Mouse (Mus musculus): ENCODE measurements around the gene Bcas3. TPM values are rescaled to one million over a fixed set of nuclear protein-coding genes. Genes with fewer than 3 reads are reported as not detected.

Gene Bcas3
- polyA plus RNA-seq, 1 experiment from 2014 or later: 27.7 TPM

DNA sequence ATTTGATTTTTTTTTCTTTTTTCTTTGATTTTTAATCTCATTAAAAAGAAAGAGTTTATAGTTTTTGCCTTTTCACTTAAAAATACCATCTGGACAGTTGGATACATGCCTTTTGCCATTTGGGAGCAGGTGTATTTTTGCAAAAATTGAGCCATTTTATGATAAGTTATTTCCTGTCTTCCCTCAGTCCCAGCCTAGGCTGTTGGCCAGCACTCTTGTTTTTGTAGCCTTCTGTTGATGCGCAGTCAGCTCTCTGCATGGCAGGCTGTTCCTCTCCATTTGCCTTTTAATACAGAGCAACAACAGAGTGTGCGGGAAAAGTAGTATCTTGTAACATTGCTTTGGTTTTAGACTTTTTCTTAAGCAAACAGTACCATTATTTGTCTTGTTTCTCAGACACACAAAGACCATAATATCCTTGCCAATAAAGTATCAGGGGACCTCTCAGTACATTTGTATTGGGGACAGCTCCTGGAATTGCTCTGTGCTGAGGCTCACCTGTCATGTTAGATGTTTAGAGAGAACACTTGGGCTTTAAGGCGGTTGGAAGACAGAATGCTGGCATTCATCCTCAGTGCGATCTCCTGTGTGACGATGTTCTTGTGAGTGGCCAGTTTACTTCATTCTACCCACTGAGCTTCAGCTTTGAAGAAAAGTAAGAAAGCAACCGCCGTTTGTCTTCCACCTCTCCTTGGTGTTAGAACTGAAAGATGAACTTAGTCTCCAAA lies 23.6 kb upstream of the Bcas3 start:
- WGBS: 95% methylated on average over 7 of the region's 7 CpGs
- Histone ChIP-seq H3K27ac (replicated peaks) (no peak overlapping the region), H3K4me1 (no peaks in the 10 kb centered on the region), H3K27me3 (replicated peaks; ENCODE audit: low read depth, poor library complexity, severe bottlenecking) (no peaks in the 10 kb centered on the region), H3K9me3 (no peaks in the 10 kb centered on the region), H3K36me3 (replicated peaks) (peaks cover 89% of the 10 kb centered on the region), H3K4me3 (no peak overlapping the region)
- no peak for DNase-seq (ENCODE audit: low spot score)

DNA sequence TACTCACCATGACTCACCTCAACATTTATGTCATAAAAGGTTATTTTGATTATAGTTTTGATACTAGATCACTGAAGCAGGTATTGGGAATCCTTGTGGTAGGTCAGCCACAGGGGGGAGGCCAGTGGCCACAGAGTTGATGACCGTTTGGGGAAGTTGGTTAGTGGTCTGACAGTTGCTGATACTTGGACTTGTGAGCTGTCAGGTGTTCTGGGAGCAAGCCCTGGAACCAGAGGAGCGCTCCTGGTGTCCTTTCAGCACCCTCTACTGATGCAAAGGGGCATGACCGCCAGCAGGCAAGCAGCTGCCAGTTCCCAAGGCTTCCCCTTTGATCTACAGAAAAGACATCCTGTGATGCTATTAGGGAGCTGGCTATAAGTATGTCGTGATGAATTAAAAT lies 18.2 kb upstream of the Bcas3 start:
- H3K27me3 ChIP-seq (replicated peaks; ENCODE audit: low read depth, poor library complexity, severe bottlenecking): no peaks in the 10 kb centered on the region
- H3K4me3 ChIP-seq: no peak overlapping the region
- peak; percentile 54 for DNase-seq (ENCODE audit: low spot score)
- no peak overlapping the region for H3K27ac ChIP-seq (replicated peaks)
- peaks cover 96% of the 10 kb centered on the region for H3K36me3 ChIP-seq (replicated peaks)
- H3K4me1 ChIP-seq: no peaks in the 10 kb centered on the region
- WGBS: 52% methylated on average over 4 of the region's 4 CpGs
- H3K9me3 ChIP-seq: no peaks in the 10 kb centered on the region

DNA sequence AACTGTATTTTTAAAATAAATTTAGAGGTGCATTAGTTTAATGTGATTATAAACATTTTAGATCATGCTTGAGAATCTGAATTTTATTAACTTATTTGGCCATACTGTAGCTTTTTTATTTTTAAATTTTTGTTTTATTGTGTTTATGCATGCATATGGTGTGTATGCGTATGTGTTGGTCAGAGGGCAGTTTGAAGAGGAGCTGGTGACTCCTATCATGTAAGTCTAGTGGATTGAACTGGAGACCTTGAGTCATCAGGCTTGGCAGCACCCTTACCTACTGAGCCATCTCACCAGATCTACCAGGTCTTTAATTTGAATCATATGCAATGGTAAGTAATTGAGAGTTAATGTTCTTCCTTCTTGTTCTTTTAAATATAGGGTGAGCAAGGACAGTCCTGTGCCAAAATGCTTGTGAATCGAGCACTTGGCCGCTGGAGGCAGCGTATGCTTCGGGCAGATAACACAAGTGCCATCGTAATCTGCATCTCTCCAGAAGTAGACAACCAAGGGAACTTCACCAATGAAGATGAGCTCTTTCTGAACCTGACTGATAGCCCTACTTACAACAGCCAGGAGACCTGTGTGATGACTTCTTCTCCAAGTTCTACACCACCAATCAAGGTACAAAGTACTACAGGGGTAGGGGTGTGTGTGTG lies 13.7 kb upstream of the Bcas3 start:
- Histone ChIP-seq H3K36me3 (replicated peaks) (peaks cover 98% of the 10 kb centered on the region), H3K9me3 (no peaks in the 10 kb centered on the region), H3K27ac (replicated peaks) (no peak overlapping the region), H3K4me1 (no peaks in the 10 kb centered on the region), H3K27me3 (replicated peaks; ENCODE audit: low read depth, poor library complexity, severe bottlenecking) (no peaks in the 10 kb centered on the region), H3K4me3 (no peak overlapping the region)
- DNase-seq (ENCODE audit: low spot score): no peak
- WGBS: 91% methylated on average over 6 of the region's 6 CpGs

DNA sequence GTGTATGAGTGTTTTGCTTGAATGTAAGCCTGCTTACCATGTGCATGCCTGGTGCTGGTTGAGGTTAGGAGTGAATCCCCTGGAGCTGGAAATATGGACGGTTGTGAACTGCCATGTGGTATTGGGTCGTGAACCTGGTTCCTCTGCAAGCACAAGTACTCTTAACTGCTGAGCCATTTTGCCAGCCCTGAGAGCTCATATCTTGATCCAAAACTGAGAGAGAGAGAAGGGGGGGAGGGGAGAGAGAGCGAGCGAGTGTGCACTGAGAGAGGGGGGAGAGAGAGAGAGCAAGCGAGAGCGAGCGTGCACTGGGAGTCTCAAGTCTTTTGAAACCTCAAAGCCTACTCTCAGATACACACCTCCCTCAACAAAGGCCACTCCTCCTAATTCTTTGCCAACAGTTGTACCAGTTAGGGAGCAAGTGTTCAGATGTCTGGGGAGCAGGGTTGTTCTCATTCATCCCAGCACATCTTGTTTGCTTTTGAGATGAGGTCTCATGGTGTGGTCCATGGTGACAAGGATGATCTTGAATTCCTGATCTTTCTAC lies 12.8 kb upstream of the Bcas3 start:
- Histone ChIP-seq H3K4me1 (no peaks in the 10 kb centered on the region), H3K27me3 (replicated peaks; ENCODE audit: low read depth, poor library complexity, severe bottlenecking) (no peaks in the 10 kb centered on the region), H3K27ac (replicated peaks) (no peak overlapping the region), H3K4me3 (no peak overlapping the region), H3K9me3 (no peaks in the 10 kb centered on the region), H3K36me3 (replicated peaks) (peaks cover 95% of the 10 kb centered on the region)
- WGBS: 93% methylated on average over 7 of the region's 7 CpGs
- no peak for DNase-seq (ENCODE audit: low spot score)

DNA sequence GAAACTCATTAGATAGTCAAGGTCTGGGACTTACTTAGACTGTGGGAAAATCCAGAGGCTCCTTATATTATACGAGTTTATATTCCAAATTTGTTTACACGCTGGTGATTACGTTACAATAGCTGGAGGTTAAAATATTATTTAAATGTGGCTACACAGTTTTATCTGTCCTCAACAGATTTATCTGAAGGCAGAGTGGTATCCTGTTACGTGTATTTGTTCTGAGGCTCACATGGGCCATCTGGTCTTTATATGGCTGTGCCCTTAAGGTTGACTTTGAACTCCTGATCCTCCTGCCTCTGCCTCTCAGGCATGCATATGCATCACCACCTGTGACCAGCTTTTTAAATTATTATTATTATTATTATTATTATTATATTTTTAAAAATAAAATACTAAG lies 852 bp downstream of the Bcas3 start:
- Histone ChIP-seq H3K4me3 (peak overlapping the region; percentile 70), H3K4me1 (peaks cover 15% of the 10 kb centered on the region), H3K27me3 (replicated peaks; ENCODE audit: low read depth, poor library complexity, severe bottlenecking) (no peaks in the 10 kb centered on the region), H3K9me3 (no peaks in the 10 kb centered on the region), H3K27ac (replicated peaks) (no peak overlapping the region), H3K36me3 (replicated peaks) (peaks cover 1% of the 10 kb centered on the region; the same call in 1 of the 2 replicates)
- no peak for DNase-seq (ENCODE audit: low spot score)
- 72% methylated on average over 4 of the region's 4 CpGs for whole genome bisulfite sequencing

DNA sequence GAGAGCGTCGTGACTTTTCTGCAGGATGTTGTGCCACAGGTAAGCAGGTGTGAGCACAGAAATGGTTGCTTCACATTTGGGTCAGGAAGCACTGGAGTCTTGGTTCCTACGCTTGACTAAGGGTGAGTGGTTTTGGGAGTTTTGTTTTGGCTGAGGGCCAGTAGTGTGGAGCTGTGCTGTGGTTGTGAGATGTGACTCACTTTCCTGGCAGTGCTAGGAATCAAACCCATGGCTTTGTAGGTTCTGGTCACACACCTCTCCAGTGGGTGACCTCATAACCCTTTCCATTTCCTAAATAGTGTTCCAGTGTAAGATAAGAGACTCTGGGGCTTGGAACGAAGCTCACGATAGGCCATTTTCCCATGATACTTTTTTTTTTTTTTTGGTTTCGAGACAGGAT lies 6.7 kb downstream of the Bcas3 start:
- H3K4me1 ChIP-seq: no peaks in the 10 kb centered on the region
- peaks cover 14% of the 10 kb centered on the region for H3K36me3 ChIP-seq (replicated peaks)
- H3K9me3 ChIP-seq: no peaks in the 10 kb centered on the region
- no peak overlapping the region for H3K4me3 ChIP-seq
- no peak for DNase-seq (ENCODE audit: low spot score)
- H3K27ac ChIP-seq (replicated peaks): no peak overlapping the region
- 91% methylated on average over 6 of the region's 6 CpGs for WGBS
- H3K27me3 ChIP-seq (replicated peaks; ENCODE audit: low read depth, poor library complexity, severe bottlenecking): no peaks in the 10 kb centered on the region

DNA sequence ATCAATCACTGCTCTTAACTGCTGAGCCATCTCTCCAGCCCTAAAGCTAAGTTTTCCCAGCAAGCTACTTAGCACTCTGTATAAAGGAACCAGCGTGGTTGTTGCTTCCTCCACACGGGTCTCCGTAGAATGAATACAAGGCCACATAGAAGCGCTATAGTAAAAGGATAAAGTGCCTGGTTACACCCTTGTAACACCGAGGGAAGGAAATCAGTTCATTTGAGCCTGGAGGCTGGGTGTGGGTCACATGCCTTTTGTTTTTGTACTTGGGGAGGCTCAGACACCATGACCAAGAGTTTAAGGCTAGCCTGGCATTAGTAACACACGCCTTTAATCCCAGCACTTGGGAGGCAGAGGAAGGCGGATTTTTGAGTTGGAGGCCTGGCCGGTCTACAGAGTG lies 8.7 kb downstream of the Bcas3 start:
- WGBS: 81% methylated on average over 8 of the region's 8 CpGs
- H3K27me3 ChIP-seq (replicated peaks; ENCODE audit: low read depth, poor library complexity, severe bottlenecking): no peaks in the 10 kb centered on the region
- H3K9me3 ChIP-seq: no peaks in the 10 kb centered on the region
- no peak overlapping the region for H3K4me3 ChIP-seq
- H3K36me3 ChIP-seq (replicated peaks): peaks cover 28% of the 10 kb centered on the region
- DNase-seq (ENCODE audit: low spot score): no peak
- H3K27ac ChIP-seq (replicated peaks): no peak overlapping the region
- no peaks in the 10 kb centered on the region for H3K4me1 ChIP-seq

DNA sequence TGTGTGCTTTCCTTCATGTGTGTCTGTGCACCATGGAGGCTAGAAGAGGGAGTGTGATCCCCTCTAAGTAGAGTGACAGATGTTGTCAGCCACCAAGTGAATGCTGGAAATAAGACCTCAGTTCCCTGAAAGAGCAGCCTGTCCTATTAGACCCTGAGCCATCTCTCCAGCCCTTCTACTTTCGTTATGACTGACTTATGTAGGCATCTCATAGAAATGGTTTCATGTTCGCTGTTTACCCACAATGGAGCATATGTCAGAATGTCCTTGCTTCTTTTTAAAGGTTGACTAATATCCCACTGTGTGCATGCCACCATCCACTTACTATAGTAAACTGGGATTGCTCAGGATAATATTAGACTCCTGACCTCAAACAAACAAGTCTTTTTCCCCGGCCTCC lies 13.2 kb downstream of the Bcas3 start:
- H3K4me3 ChIP-seq: no peak overlapping the region
- H3K27me3 ChIP-seq (replicated peaks; ENCODE audit: low read depth, poor library complexity, severe bottlenecking): no peaks in the 10 kb centered on the region
- peaks cover 26% of the 10 kb centered on the region for H3K36me3 ChIP-seq (replicated peaks)
- H3K27ac ChIP-seq (replicated peaks): no peak overlapping the region
- H3K9me3 ChIP-seq: no peaks in the 10 kb centered on the region
- H3K4me1 ChIP-seq: no peaks in the 10 kb centered on the region
- no peak for DNase-seq (ENCODE audit: low spot score)
- 92% methylated on average over 3 of the region's 3 CpGs for WGBS

DNA sequence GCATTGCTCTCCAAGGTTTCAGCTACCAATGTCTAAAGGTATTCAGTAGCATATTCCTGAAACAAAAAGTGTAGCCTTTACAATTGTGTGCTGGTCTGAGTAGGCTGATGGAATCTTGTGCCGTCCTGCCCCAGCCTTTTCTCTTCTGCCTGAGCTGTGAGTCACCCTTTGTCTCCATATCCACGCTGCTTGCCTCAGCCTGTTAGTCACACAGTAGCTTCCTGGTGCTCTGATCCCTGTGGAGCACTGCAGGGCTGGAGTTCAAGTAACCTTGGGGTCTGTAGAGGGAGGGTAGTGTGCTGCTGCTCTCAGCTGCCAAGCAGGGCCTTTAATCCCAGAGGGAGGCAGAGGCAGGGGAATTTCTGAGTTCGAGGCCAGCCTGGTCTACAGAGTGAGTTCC lies 14.9 kb downstream of the Bcas3 start:
- WGBS: 69% methylated on average over 3 of the region's 3 CpGs

DNA sequence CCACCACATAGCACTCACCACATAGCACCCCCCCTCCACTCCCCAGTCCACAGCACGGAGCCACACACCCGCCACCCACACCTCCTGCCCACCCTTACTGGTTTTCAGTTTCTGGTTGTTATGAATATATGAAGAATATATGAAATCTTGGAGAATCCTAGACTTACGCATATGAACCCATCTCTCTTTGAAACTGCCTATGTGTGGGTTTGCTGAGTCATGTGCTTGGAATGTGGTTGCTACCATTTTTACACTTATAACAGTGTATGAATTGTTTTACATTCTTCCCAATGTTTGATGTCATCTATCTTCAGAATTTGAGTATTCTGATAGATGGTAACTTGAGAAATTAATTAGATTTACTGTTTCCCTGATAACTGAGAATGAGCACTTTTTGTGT lies 26.1 kb downstream of the Bcas3 start:
- Histone ChIP-seq H3K4me1 (no peaks in the 10 kb centered on the region), H3K4me3 (no peak overlapping the region), H3K9me3 (no peaks in the 10 kb centered on the region), H3K27ac (replicated peaks) (no peak overlapping the region), H3K36me3 (replicated peaks) (no peaks in the 10 kb centered on the region; the same call in 1 of the 2 replicates), H3K27me3 (replicated peaks; ENCODE audit: low read depth, poor library complexity, severe bottlenecking) (no peaks in the 10 kb centered on the region)
- no peak for DNase-seq (ENCODE audit: low spot score)
- WGBS: 90% methylated on average over 3 of the region's 3 CpGs

More for the DNA sequence above, 14.9 kb downstream of the Bcas3 start:
- DNase-seq (ENCODE audit: low spot score): no peak
- H3K27ac ChIP-seq (replicated peaks): no peak overlapping the region
- no peak overlapping the region for H3K4me3 ChIP-seq
- H3K36me3 ChIP-seq (replicated peaks): peaks cover 33% of the 10 kb centered on the region
- H3K27me3 ChIP-seq (replicated peaks; ENCODE audit: low read depth, poor library complexity, severe bottlenecking): no peaks in the 10 kb centered on the region
- H3K4me1 ChIP-seq: no peaks in the 10 kb centered on the region
- no peaks in the 10 kb centered on the region for H3K9me3 ChIP-seq

DNA sequence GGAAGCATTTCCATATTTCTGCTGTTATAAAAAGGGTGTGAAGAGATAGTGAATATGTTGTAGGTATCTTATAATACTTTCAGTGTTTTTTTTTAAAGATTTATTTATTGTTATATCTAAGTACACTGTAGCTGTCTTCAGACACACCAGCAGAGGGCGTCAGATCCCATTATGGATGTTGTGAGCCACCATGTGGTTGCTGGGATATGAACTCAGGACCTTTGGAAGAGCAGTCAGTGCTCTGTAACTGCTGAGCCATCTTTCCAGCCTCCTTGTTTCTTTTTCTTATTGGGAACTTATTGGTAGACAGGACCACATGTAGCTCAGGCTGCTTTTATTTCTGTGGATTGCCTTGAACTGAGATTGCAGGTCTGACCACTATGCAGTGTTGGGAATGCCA lies 27.1 kb downstream of the Bcas3 start:
- no peak overlapping the region for H3K4me3 ChIP-seq
- no peaks in the 10 kb centered on the region for H3K27me3 ChIP-seq (replicated peaks; ENCODE audit: low read depth, poor library complexity, severe bottlenecking)
- H3K4me1 ChIP-seq: no peaks in the 10 kb centered on the region
- H3K36me3 ChIP-seq (replicated peaks): no peaks in the 10 kb centered on the region; the same call in 1 of the 2 replicates
- DNase-seq (ENCODE audit: low spot score): no peak
- no peak overlapping the region for H3K27ac ChIP-seq (replicated peaks)
- no peaks in the 10 kb centered on the region for H3K9me3 ChIP-seq
- 16% methylated on average over 1 of the region's 1 CpGs for WGBS

DNA sequence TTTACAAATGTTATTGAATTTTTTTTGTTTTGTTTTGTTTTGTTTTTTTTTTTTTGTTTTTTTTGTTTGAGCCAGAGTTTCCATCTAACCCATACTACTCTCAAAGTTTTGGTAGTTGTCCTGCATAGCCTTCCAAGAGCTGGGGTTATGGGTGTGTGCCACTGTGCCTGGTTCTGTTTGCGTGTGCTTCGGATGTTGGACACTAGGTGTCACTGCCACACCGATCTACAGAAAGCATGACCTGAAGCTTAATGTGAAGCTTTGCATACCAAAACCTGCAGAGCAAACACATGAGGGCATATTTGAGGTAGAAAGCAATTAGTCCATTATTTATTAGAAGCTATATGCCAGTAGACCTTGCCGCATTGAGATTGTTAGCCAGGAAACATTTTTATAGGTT lies 29.1 kb downstream of the Bcas3 start:
- DNase-seq (ENCODE audit: low spot score): peak; percentile 76
- no peak overlapping the region for H3K4me3 ChIP-seq
- no peak overlapping the region for H3K27ac ChIP-seq (replicated peaks)
- no peaks in the 10 kb centered on the region for H3K36me3 ChIP-seq (replicated peaks)
- no peaks in the 10 kb centered on the region for H3K9me3 ChIP-seq
- whole genome bisulfite sequencing: 21% methylated on average over 4 of the region's 4 CpGs
- H3K27me3 ChIP-seq (replicated peaks; ENCODE audit: low read depth, poor library complexity, severe bottlenecking): no peaks in the 10 kb centered on the region
- H3K4me1 ChIP-seq: no peaks in the 10 kb centered on the region
